Mouse (Mus musculus) hindbrain, embryonic 12.5 days (tissue): ENCODE data around the gene Cgnl1. TPM values are rescaled to one million over a fixed set of nuclear protein-coding genes. Genes with fewer than 3 reads are reported as not detected.
A peak's percentile ranks its signal among the peaks of the same experiment; 100 is the strongest.

Source experiments
- ATAC-seq: fragments of 200-750 bp; cut with Nextera tagmentation; 2 replicates; pipeline ENCODE4 v1.8.0; 2017; ENCODE audit warnings: moderate TSS enrichment; ENCODE audit not compliant: low FRiP score
- H3K27ac ChIP-seq: fragments of 300-500 bp; sonication (generic); 2 replicates; pipeline ENCODE4 v1.5.1; 2016; ENCODE audit warnings: mild to moderate bottlenecking
- H3K27me3 ChIP-seq: fragments of 300-500 bp; sonication (generic); 2 replicates; pipeline ENCODE4 v1.6.1; 2016; ENCODE audit warnings: mild to moderate bottlenecking
- H3K36me3 ChIP-seq: fragments of 300-500 bp; sonication (generic); 2 replicates; pipeline ENCODE4 v1.6.1; 2016; ENCODE audit warnings: mild to moderate bottlenecking
- H3K4me1 ChIP-seq: fragments of 300-500 bp; sonication (generic); 2 replicates; pipeline ENCODE4 v1.6.1; 2016
- H3K4me2 ChIP-seq: fragments of 300-500 bp; sonication (generic); replicated peaks from 2 replicates; pipeline ENCODE4 v1.6.1; 2016; ENCODE audit warnings: mild to moderate bottlenecking
- H3K4me3 ChIP-seq: fragments of 300-500 bp; sonication (generic); 2 replicates; pipeline ENCODE4 v1.5.1; 2016; ENCODE audit warnings: mild to moderate bottlenecking
- H3K9ac ChIP-seq: fragments of 300-500 bp; sonication (generic); 2 replicates; pipeline ENCODE4 v1.6.1; 2016; ENCODE audit warnings: mild to moderate bottlenecking, moderate library complexity
- H3K9me3 ChIP-seq: fragments of 300-500 bp; sonication (generic); replicated peaks from 2 replicates; pipeline ENCODE4 v1.6.1; 2016; ENCODE audit warnings: mild to moderate bottlenecking
- WGBS: fragments of 180-500 bp; shearing (Covaris S2); methylation state at CpG from one replicate; pipeline ENCODE4 v1.1.7; 2016; 5-methylcytosine and 5-hydroxymethylcytosine counted together
- polyA plus RNA-seq: library from polyadenylated mRNA; unstranded; fragments of >200 nt; fragmentation: Nextera tagmentation; extraction: Ambion mirVana; gene quantifications from 2 replicates; pipeline ENCODE4 v1.2.1, GENCODE M21; 2016

Gene Cgnl1
- polyA plus RNA-seq, 1 experiment from 2014 or later = 7.1 TPM

DNA sequence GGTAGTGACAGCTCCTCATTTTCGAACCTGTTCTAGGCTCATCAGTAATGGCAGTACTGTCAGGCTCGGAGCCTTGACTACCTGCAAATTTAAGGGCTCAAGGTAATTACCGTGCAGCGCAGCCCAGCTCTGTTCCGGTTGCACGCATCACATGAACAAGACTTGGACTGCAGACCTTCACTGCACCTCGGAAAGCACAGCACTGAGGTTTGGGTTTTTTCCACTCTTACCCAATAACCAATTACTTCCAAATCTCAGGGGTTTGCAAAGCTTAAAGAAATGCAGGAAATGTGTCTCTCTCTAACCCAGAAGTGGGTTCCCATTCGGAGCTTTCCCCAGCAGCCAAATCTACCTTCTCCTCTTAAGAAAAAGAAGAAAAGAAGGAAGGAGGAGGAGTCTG lies 5.1 kb downstream of the Cgnl1 start:
- Histone ChIP-seq H3K9ac (no peak overlapping the region), H3K27me3 (peaks cover 79% of the 10 kb centered on the region)
- ATAC-seq = no peak

GRCm38 (mm10) chr9:71764551-71764950 lies 6.9 kb downstream of the Cgnl1 start:
- H3K4me1 ChIP-seq = peaks cover 18% of the 10 kb centered on the region
- no peak overlapping the region for H3K4me2 ChIP-seq
- no peaks in the 10 kb centered on the region for H3K9me3 ChIP-seq
- no peak overlapping the region for H3K9ac ChIP-seq
- no peaks in the 10 kb centered on the region for H3K36me3 ChIP-seq
- ATAC-seq = no peak
- no peak overlapping the region for H3K4me3 ChIP-seq
- no peak overlapping the region for H3K27ac ChIP-seq
- WGBS = 57% methylated on average over 11 of the region's 11 CpGs
- peaks cover 69% of the 10 kb centered on the region for H3K27me3 ChIP-seq

More for the DNA sequence above, 5.1 kb downstream of the Cgnl1 start:
- 77% methylated on average over 8 of the region's 8 CpGs for WGBS
- Histone ChIP-seq H3K4me3 (no peak overlapping the region), H3K27ac (no peak overlapping the region), H3K4me2 (no peak overlapping the region), H3K36me3 (no peaks in the 10 kb centered on the region), H3K4me1 (peaks cover 8% of the 10 kb centered on the region; the same call in 1 of the 2 replicates), H3K9me3 (no peaks in the 10 kb centered on the region)

DNA sequence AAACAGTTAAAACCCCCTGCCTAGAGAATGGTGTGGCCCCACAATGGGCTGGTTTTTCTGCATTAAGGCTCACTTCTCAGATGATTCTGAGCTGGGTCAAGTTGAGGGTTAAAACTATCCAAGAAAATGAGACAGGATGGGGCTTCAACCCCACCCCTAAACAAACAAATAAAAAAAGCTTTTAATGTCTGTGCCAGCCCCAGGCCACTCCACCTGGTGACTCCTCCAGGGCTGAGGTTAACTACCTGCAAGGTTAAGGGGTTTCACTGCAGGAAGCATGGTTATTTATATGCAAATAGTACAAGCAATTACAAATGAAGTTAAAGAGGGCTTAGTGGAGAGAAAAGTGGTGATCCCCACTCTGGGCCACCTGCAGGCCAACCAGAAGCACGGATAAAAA lies 8.1 kb downstream of the Cgnl1 start:
- no peak overlapping the region for H3K9ac ChIP-seq
- no peak overlapping the region for H3K4me2 ChIP-seq
- 4% methylated on average over 1 of the region's 1 CpGs for WGBS
- H3K36me3 ChIP-seq = no peaks in the 10 kb centered on the region
- H3K4me1 ChIP-seq = peaks cover 19% of the 10 kb centered on the region
- H3K27ac ChIP-seq = no peak overlapping the region
- no peak for ATAC-seq
- H3K27me3 ChIP-seq = peaks cover 67% of the 10 kb centered on the region
- H3K4me3 ChIP-seq = no peak overlapping the region
- no peaks in the 10 kb centered on the region for H3K9me3 ChIP-seq

- ATAC-seq = no peak
- H3K9ac ChIP-seq = no peak overlapping the region
- WGBS = 91% methylated on average over 4 of the region's 4 CpGs
- H3K4me3 ChIP-seq = no peak overlapping the region
- no peak overlapping the region for H3K27ac ChIP-seq
- no peak overlapping the region for H3K4me2 ChIP-seq
- no peaks in the 10 kb centered on the region for H3K9me3 ChIP-seq
- H3K27me3 ChIP-seq = peaks cover 63% of the 10 kb centered on the region
- H3K4me1 ChIP-seq = peaks cover 19% of the 10 kb centered on the region
- no peaks in the 10 kb centered on the region for H3K36me3 ChIP-seq
These were observed 9.7 kb downstream of the Cgnl1 start for GRCm38 (mm10) chr9:71761663-71762062.

GRCm38 (mm10) chr9:71760518-71761141 lies 10.8 kb downstream of the Cgnl1 start:
- Histone ChIP-seq H3K36me3 (no peaks in the 10 kb centered on the region), H3K9me3 (no peaks in the 10 kb centered on the region), H3K4me3 (no peak overlapping the region), H3K27me3 (peaks cover 60% of the 10 kb centered on the region), H3K4me1 (peaks cover 19% of the 10 kb centered on the region), H3K9ac (no peak overlapping the region), H3K27ac (no peak overlapping the region), H3K4me2 (peak overlapping the region; percentile 19)
- 9% methylated on average over 14 of the region's 14 CpGs for WGBS
- no peak for ATAC-seq

- 0 out of 2 replicates have a peak overlapping the region, but pooled peaks have one; percentile 13 for H3K27ac ChIP-seq
- no peaks in the 10 kb centered on the region for H3K36me3 ChIP-seq
- peaks cover 19% of the 10 kb centered on the region for H3K4me1 ChIP-seq
- no peak for ATAC-seq
- no peaks in the 10 kb centered on the region for H3K9me3 ChIP-seq
- peaks cover 53% of the 10 kb centered on the region for H3K27me3 ChIP-seq
- no peak overlapping the region for H3K9ac ChIP-seq
- WGBS = 21% methylated on average over 5 of the region's 5 CpGs
- H3K4me3 ChIP-seq = no peak overlapping the region
- H3K4me2 ChIP-seq = no peak overlapping the region
These were observed 11.5 kb downstream of the Cgnl1 start for GRCm38 (mm10) chr9:71759893-71760292.

DNA sequence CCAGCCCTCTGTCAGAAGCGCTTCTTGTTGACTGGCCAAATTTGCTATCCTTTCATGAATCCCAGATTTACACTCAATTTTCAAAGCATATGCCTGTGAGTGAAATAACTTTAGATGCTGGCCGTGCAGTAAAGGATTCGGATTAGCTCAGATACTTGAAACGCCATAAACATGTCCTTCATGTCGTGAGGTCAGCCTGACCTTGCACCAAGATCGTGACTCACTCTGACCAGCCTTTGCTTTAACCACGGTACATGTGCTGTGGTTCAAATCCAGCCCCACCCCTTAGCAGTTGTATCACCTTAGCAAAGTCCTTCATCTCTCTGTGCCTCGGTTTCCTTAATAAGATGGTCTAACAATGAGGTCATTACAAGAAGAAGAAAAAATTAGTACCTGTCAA lies 14.0 kb downstream of the Cgnl1 start:
- no peak overlapping the region for H3K27ac ChIP-seq
- H3K4me3 ChIP-seq = no peak overlapping the region
- no peak overlapping the region for H3K4me2 ChIP-seq
- WGBS = 82% methylated on average over 8 of the region's 8 CpGs
- no peaks in the 10 kb centered on the region for H3K36me3 ChIP-seq
- no peak overlapping the region for H3K9ac ChIP-seq
- H3K4me1 ChIP-seq = peaks cover 17% of the 10 kb centered on the region
- no peaks in the 10 kb centered on the region for H3K9me3 ChIP-seq
- peaks cover 38% of the 10 kb centered on the region for H3K27me3 ChIP-seq
- no peak for ATAC-seq

- ATAC-seq = no peak
- Histone ChIP-seq H3K9ac (no peak overlapping the region), H3K9me3 (no peaks in the 10 kb centered on the region), H3K36me3 (no peaks in the 10 kb centered on the region), H3K27ac (no peak overlapping the region), H3K4me2 (no peak overlapping the region), H3K4me1 (peaks cover 17% of the 10 kb centered on the region), H3K4me3 (no peak overlapping the region), H3K27me3 (peaks cover 34% of the 10 kb centered on the region)
- 54% methylated on average over 4 of the region's 4 CpGs for WGBS
These were observed 14.5 kb downstream of the Cgnl1 start for GRCm38 (mm10) chr9:71756916-71757315.

DNA sequence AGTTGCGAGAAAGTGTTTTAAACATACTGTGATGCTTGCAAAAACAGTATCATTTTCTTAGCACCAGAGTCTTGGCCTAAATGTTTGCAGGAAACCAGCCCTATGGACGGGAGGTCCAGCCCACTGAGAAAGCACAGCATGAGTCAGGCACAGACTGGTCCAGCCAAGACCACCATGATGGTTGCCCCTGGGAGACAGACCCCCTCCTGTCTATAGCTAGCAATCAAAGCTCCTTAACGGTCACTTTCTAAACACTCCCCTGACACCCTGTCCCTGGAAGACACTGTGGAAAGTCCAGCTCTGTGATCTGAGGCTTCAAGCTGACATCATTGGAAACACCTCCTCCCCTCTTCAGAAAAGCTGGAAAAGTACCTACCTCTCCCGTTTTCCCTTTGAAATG lies 17.4 kb downstream of the Cgnl1 start:
- H3K4me3 ChIP-seq = no peak overlapping the region
- no peaks in the 10 kb centered on the region for H3K36me3 ChIP-seq
- no peaks in the 10 kb centered on the region for H3K9me3 ChIP-seq
- ATAC-seq = no peak
- H3K27ac ChIP-seq = no peak overlapping the region
- H3K9ac ChIP-seq = no peak overlapping the region
- 57% methylated on average over 4 of the region's 4 CpGs for WGBS
- H3K4me2 ChIP-seq = no peak overlapping the region
- H3K27me3 ChIP-seq = peaks cover 29% of the 10 kb centered on the region
- H3K4me1 ChIP-seq = peaks cover 9% of the 10 kb centered on the region

DNA sequence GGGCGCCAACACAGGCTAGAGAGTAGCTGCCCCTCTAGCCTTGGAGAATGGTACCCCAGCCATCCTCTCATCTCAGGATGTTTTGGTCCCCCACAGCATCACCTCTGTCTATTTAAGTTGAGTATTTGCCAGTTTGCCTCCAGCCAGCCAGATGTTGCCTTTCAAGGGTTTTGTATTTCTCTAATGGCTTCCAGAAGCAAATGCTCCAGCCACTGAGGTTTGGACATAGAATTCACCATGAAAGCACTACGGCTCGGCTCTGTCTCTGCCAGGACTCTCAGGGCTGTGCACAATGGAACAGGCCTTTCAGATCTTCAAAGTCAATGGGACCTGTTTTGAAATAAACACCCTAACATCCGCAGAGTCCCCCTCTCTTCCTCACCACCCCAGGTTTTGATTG lies 17.9 kb downstream of the Cgnl1 start:
- Histone ChIP-seq H3K9me3 (no peaks in the 10 kb centered on the region), H3K9ac (no peak overlapping the region), H3K27ac (0 out of 2 replicates have a peak overlapping the region, but pooled peaks have one; percentile 52), H3K36me3 (no peaks in the 10 kb centered on the region), H3K4me2 (no peak overlapping the region), H3K4me3 (no peak overlapping the region), H3K4me1 (peaks cover 9% of the 10 kb centered on the region), H3K27me3 (peaks cover 24% of the 10 kb centered on the region)
- 61% methylated on average over 4 of the region's 4 CpGs for WGBS
- ATAC-seq = no peak

- H3K36me3 ChIP-seq = no peaks in the 10 kb centered on the region
- H3K9ac ChIP-seq = no peak overlapping the region
- WGBS = 49% methylated on average over 2 of the region's 2 CpGs
- H3K4me2 ChIP-seq = no peak overlapping the region
- H3K27me3 ChIP-seq = peaks cover 20% of the 10 kb centered on the region
- H3K4me3 ChIP-seq = no peak overlapping the region
- H3K27ac ChIP-seq = 0 out of 2 replicates have a peak overlapping the region, but pooled peaks have one; percentile 52
- ATAC-seq = no peak
- H3K9me3 ChIP-seq = no peaks in the 10 kb centered on the region
- H3K4me1 ChIP-seq = peaks cover 9% of the 10 kb centered on the region
These were observed 18.3 kb downstream of the Cgnl1 start for GRCm38 (mm10) chr9:71753117-71753516.

GRCm38 (mm10) chr9:71750015-71750672 lies 21.3 kb downstream of the Cgnl1 start:
- Histone ChIP-seq H3K4me3 (no peak overlapping the region), H3K27ac (no peak overlapping the region), H3K4me1 (peaks cover 14% of the 10 kb centered on the region), H3K36me3 (no peaks in the 10 kb centered on the region), H3K9me3 (no peaks in the 10 kb centered on the region), H3K27me3 (peaks cover 9% of the 10 kb centered on the region), H3K9ac (no peak overlapping the region), H3K4me2 (no peak overlapping the region)
- ATAC-seq = no peak
- WGBS = 13% methylated on average over 4 of the region's 4 CpGs

GRCm38 (mm10) chr9:71746405-71746804 lies 25.0 kb downstream of the Cgnl1 start:
- Histone ChIP-seq H3K27me3 (peaks cover 1% of the 10 kb centered on the region), H3K4me3 (no peak overlapping the region), H3K36me3 (no peaks in the 10 kb centered on the region), H3K27ac (no peak overlapping the region), H3K4me2 (no peak overlapping the region), H3K4me1 (peaks cover 14% of the 10 kb centered on the region), H3K9ac (no peak overlapping the region), H3K9me3 (no peaks in the 10 kb centered on the region)
- WGBS = 71% methylated on average over 4 of the region's 4 CpGs
- ATAC-seq = no peak
